Mouse (Mus musculus): Measurements from ENCODE around the gene Exoc3l.

DNA sequence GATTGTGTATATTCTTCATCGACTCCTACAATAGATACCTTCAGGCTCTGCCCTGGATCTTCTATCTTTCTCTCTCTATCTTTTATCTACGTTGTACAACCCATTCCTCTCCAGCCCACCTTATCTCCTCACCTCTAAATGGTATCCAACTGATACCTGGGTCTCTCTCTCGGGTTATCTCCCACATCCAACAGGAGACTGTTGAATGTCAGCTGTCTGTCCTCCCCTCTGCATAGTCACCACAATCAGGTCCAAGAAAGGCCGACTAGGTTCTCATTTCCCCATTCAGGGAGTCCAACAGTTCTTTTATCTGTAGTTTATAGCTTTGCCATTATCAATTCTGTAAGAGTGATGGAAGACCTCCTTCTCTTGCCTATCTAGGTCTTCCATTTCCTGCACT, 13.7 kb downstream of the Exoc3l start:
- TF ChIP-seq CTCF (IDR thresholded peaks at IDR 0.05; ENCODE audit: extremely low read depth, insufficient read length, insufficient replicate concordance, low read depth, low read length) (no peak), POLR2A (IDR thresholded peaks at IDR 0.05; ENCODE audit: low read depth, low read length) (no peak)

All from small intestine, adult 2 months (tissue).